Comparison of ENCODE assay signal across 8 mouse cellular contexts in the genomic region with DNA sequence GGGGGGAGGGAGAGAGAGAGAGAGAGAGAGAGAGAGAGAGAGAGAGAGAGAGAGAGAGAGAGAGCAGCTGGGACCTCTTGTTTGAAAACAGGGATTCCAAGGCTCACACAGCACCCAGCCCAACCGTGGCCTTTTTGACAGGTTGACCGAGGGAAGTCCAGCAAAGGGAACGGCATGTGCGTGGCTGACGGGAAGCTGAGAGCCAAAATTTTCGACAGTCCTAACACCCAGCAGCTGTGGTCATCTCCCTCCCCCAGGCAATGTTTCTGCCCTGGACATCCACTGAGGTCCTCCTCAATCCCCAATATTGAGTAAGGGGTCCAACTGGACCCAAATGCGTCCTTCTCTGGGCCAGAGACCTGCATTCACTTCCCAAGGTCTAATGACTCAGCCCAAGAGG.
DNase-seq lines count a peak whose midpoint lies in the region; ATAC-seq and TF ChIP-seq lines count a peak whose summit lies in the region.
"Had no signal": no experiment of that assay in that cellular context is flagged by ENCODE, and none has a peak within 500 bp of the region (broad histone marks: within the 10 kb centered on the region; RNA-seq: fewer than 3 reads in every experiment).

No protein-coding gene starts in this region.

- no peak for DNase-seq in embryonic facial prominence, embryonic 10.5 days (ENCODE audit: low spot score)
- peak; percentile 47 for DNase-seq in kidney, adult 2 months
- peak; percentile 63 for DNase-seq in lung, postnatal 14 days
- no peak for DNase-seq in spleen, postnatal 10 days (ENCODE audit: low spot score in 2 of 2)
- no peak for DNase-seq in thymus, adult 2 months

- H3K9me3 ChIP-seq in embryonic facial prominence, embryonic 10.5 days, result no peaks in the 10 kb centered on the region
- H3K9me3 ChIP-seq in forebrain, embryonic 13.5 days (replicated peaks), result no peaks in the 10 kb centered on the region

- H3K9ac ChIP-seq in forebrain, embryonic 13.5 days, result no peak overlapping the region

- H3K4me3 ChIP-seq in embryonic facial prominence, embryonic 10.5 days, result no peak overlapping the region
- H3K4me3 ChIP-seq in forebrain, embryonic 13.5 days, result no peak overlapping the region
- no peak overlapping the region for H3K4me3 ChIP-seq in kidney, adult 2 months (ENCODE audit: insufficient read depth, low read depth, low read length)
- no peak overlapping the region for H3K4me3 ChIP-seq in thymus, adult 2 months (ENCODE audit: control insufficient read depth, insufficient read depth, low read length)

- H3K4me2 ChIP-seq in forebrain, embryonic 13.5 days, result peak overlapping the region; percentile 19

- no peak for TF ChIP-seq CTCF in kidney, adult 2 months (conservative IDR thresholded peaks at IDR 0.05; ENCODE audit: insufficient read depth, insufficient read length, low read depth, low read length)
- no peak for TF ChIP-seq CTCF in thymus, adult 2 months (IDR thresholded peaks at IDR 0.05; ENCODE audit: borderline replicate concordance, control insufficient read depth, extremely low read depth, insufficient read depth, low read length, poor library complexity)

- H3K36me3 ChIP-seq in embryonic facial prominence, embryonic 10.5 days (replicated peaks), result no peaks in the 10 kb centered on the region
- no peaks in the 10 kb centered on the region for H3K36me3 ChIP-seq in forebrain, embryonic 13.5 days (ENCODE audit: poor library complexity, severe bottlenecking)
- no peaks in the 10 kb centered on the region for H3K36me3 ChIP-seq in kidney, adult 2 months (ENCODE audit: control insufficient read depth, insufficient read depth, low read length)
- H3K36me3 ChIP-seq in thymus, adult 2 months (ENCODE audit: control insufficient read depth, insufficient read depth, low read length), result no peaks in the 10 kb centered on the region
- H3K36me3 ChIP-seq: G1E had no signal

- no peak; the same call in 1 of the 2 replicates for ATAC-seq in forebrain, embryonic 13.5 days
- ATAC-seq in granulocyte monocyte progenitor cell, adult 5-6 weeks (replicated peaks; ENCODE audit: poor library complexity, severe bottlenecking), result no peak

- H3K27ac ChIP-seq in embryonic facial prominence, embryonic 10.5 days (replicated peaks), result peak overlapping the region; percentile 36
- H3K27ac ChIP-seq in forebrain, embryonic 13.5 days, result peak overlapping the region; percentile 20; the same call in 1 of the 2 replicates
- H3K27ac ChIP-seq in kidney, adult 2 months (ENCODE audit: insufficient read depth, low read depth, low read length), result no peak overlapping the region
- H3K27ac ChIP-seq in thymus, adult 2 months (ENCODE audit: control insufficient read depth, insufficient read depth, low read length), result no peak overlapping the region

- no peak for TF ChIP-seq POLR2A in kidney, adult 2 months (IDR thresholded peaks at IDR 0.05; ENCODE audit: low read depth, low read length)
- TF ChIP-seq POLR2A in thymus, adult 2 months (IDR thresholded peaks at IDR 0.05; ENCODE audit: control insufficient read depth, extremely low read depth, insufficient read depth, low read length, poor library complexity), result no peak

- H3K4me1 ChIP-seq in embryonic facial prominence, embryonic 10.5 days, result peaks cover 53% of the 10 kb centered on the region
- H3K4me1 ChIP-seq in forebrain, embryonic 13.5 days, result peaks cover 47% of the 10 kb centered on the region
- H3K4me1 ChIP-seq in kidney, adult 2 months (ENCODE audit: control insufficient read depth, insufficient read depth, low read length), result no peaks in the 10 kb centered on the region
- H3K4me1 ChIP-seq in thymus, adult 2 months (replicated peaks; ENCODE audit: control insufficient read depth, insufficient read depth, low read length), result no peaks in the 10 kb centered on the region

- WGBS in embryonic facial prominence, embryonic 10.5 days, result 50% methylated on average over 7 of the region's 7 CpGs
- 64% methylated on average over 7 of the region's 7 CpGs for WGBS in forebrain, embryonic 13.5 days
- 51% methylated on average over 7 of the region's 7 CpGs for WGBS in kidney, adult 2 months
- whole genome bisulfite sequencing in thymus, adult 2 months, result 82% methylated on average over 7 of the region's 7 CpGs

- H3K27me3 ChIP-seq in embryonic facial prominence, embryonic 10.5 days (replicated peaks; ENCODE audit: low read depth, poor library complexity, severe bottlenecking), result 0 out of 2 replicates have a peak, but pooled peaks cover 3% of the 10 kb centered on the region
- H3K27me3 ChIP-seq in forebrain, embryonic 13.5 days, result no peaks in the 10 kb centered on the region
- H3K27me3 ChIP-seq in kidney, adult 2 months (replicated peaks; ENCODE audit: control insufficient read depth, insufficient read depth, low read length), result no peaks in the 10 kb centered on the region
- no peaks in the 10 kb centered on the region for H3K27me3 ChIP-seq in thymus, adult 2 months (ENCODE audit: control insufficient read depth, insufficient read depth, low read length)

Comparison
In these comparisons a context has a peak if more than half of its experiments do, and no peak if none do; other contexts are left out.
1. DNase-seq: peak in kidney, adult 2 months (single experiment) and lung, postnatal 14 days (single experiment); none in embryonic facial prominence, embryonic 10.5 days (single experiment), spleen, postnatal 10 days (0 of 2) and thymus, adult 2 months (single experiment).
2. H3K27ac ChIP-seq: peak in embryonic facial prominence, embryonic 10.5 days (single experiment) and forebrain, embryonic 13.5 days (single experiment); none in kidney, adult 2 months (single experiment) and thymus, adult 2 months (single experiment).